Mouse (Mus musculus) neural tube, embryonic 11.5 days (tissue): ENCODE results near the gene Lhx9. TPM values are rescaled to one million over a fixed set of nuclear protein-coding genes. Genes with fewer than 3 reads are reported as not detected.

Source experiments
- ATAC-seq: fragments of 200-750 bp; cut with Nextera tagmentation; 2 replicates; pipeline ENCODE4 v1.8.0; 2017; ENCODE audit warnings: moderate number of reproducible peaks, mild to moderate bottlenecking, moderate TSS enrichment, moderate library complexity; ENCODE audit not compliant: insufficient read depth, low FRiP score, low TSS enrichment
- DNase-seq: peaks from one replicate; pipeline ENCODE4 v3.0.0-alpha.2; 2015; ENCODE audit warnings: low spot score
- H3K27ac ChIP-seq: fragments of 300-500 bp; sonication (generic); 2 replicates; pipeline ENCODE4 v1.5.1; 2014; ENCODE audit warnings: low read depth, mild to moderate bottlenecking, low read length
- H3K27me3 ChIP-seq: fragments of 300-500 bp; sonication (generic); 2 replicates; pipeline ENCODE4 v1.6.1; 2014; ENCODE audit warnings: mild to moderate bottlenecking, low read length, mixed read lengths; ENCODE audit not compliant: control insufficient read depth, insufficient read depth
- H3K36me3 ChIP-seq: fragments of 300-500 bp; sonication (generic); 2 replicates; pipeline ENCODE4 v1.6.1; 2014; ENCODE audit warnings: mild to moderate bottlenecking, low read length, moderate library complexity, mixed read lengths; ENCODE audit not compliant: control insufficient read depth, insufficient read depth
- H3K4me1 ChIP-seq: fragments of 300-500 bp; sonication (generic); 2 replicates; pipeline ENCODE4 v1.6.1; 2014; ENCODE audit warnings: low read length, mixed read lengths; ENCODE audit not compliant: control insufficient read depth, insufficient read depth
- H3K4me2 ChIP-seq: fragments of 300-500 bp; sonication (generic); 2 replicates; pipeline ENCODE4 v1.6.1; 2014; ENCODE audit warnings: low read depth, mild to moderate bottlenecking, moderate library complexity
- H3K4me3 ChIP-seq: fragments of 300-500 bp; sonication (generic); 2 replicates; pipeline ENCODE4 v1.5.1; 2014; ENCODE audit warnings: low read depth, low read length
- H3K9ac ChIP-seq: fragments of 300-500 bp; sonication (generic); 2 replicates; pipeline ENCODE4 v1.6.1; 2014; ENCODE audit warnings: mild to moderate bottlenecking, low read length
- H3K9me3 ChIP-seq: fragments of 300-500 bp; sonication (generic); 2 replicates; pipeline ENCODE4 v1.6.1; 2016; ENCODE audit warnings: low read length; ENCODE audit not compliant: control insufficient read depth
- WGBS: fragments of 180-500 bp; shearing (Covaris S2); extraction: QIAGEN DNeasy Blood & Tissue Kit; methylation state at CpG from one replicate; pipeline ENCODE4 v1.1.7; 2014; 5-methylcytosine and 5-hydroxymethylcytosine counted together
- polyA plus RNA-seq: library from polyadenylated mRNA; unstranded; fragments of >200 nt; fragmentation: Nextera tagmentation; extraction: Ambion mirVana; gene quantifications from 2 replicates; pipeline ENCODE4 v1.2.1, GENCODE M21; 2014

Lhx9 gene
- polyA plus RNA-seq, 1 experiment from 2014 or later: 11.4 TPM

GRCm38 (mm10) chr1:138841306-138842095 is 6.9 kb downstream of the Lhx9 start:
- no peak overlapping the region for H3K27ac ChIP-seq
- H3K36me3 ChIP-seq: no peaks in the 10 kb centered on the region
- peaks cover 16% of the 10 kb centered on the region for H3K4me1 ChIP-seq
- ATAC-seq: peak; percentile 56
- no peaks in the 10 kb centered on the region for H3K9me3 ChIP-seq
- WGBS: under 1% methylated on average over 54 of the region's 54 CpGs
- peak; percentile 84 for DNase-seq
- peak overlapping the region; percentile 50 for H3K9ac ChIP-seq
- H3K27me3 ChIP-seq: peaks cover 88% of the 10 kb centered on the region
- H3K4me3 ChIP-seq: peak overlapping the region; percentile 32
- H3K4me2 ChIP-seq: peak overlapping the region; percentile 53

GRCm38 (mm10) chr1:138840440-138841305 is 7.7 kb downstream of the Lhx9 start:
- H3K27me3 ChIP-seq: peaks cover 88% of the 10 kb centered on the region

DNA sequence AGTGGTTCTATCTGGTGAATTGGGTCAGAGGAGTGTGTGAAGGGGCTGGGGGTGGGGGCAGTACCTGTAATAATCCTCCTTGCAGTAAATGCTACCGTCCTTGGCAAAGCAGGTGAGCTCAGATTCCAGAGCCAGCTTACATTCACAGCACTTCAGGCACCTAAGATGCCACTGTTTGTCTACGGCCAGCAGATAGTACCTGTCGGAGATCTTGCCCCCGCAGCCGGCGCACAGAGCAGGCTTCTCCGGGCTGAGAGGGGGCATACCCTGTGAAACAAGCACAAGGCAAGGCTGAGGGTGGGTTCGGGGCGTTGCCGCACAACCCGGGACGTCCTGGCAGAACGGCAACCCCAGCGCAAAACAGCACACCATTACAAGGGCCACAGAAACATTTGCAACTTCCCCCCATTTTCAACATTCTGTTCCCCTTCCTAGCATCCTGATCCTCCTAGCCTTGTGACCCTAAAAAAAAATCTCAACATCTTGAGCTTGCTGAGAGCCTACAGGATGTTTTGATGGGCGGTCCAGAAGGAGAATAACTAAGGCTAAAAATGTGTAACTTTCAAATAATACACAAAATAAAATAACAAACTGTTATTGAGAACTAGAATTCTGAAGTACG is 8.5 kb downstream of the Lhx9 start:
- DNase-seq: no peak
- H3K9me3 ChIP-seq: no peaks in the 10 kb centered on the region
- peaks cover 83% of the 10 kb centered on the region for H3K27me3 ChIP-seq
- H3K4me2 ChIP-seq: no peak overlapping the region
- ATAC-seq: no peak
- no peaks in the 10 kb centered on the region for H3K36me3 ChIP-seq
- H3K4me3 ChIP-seq: peak overlapping the region; percentile 16
- H3K4me1 ChIP-seq: peaks cover 16% of the 10 kb centered on the region
- no peak overlapping the region for H3K9ac ChIP-seq
- no peak overlapping the region for H3K27ac ChIP-seq
- whole genome bisulfite sequencing: 5% methylated on average over 16 of the region's 16 CpGs

More at GRCm38 (mm10) chr1:138840440-138841305, 7.7 kb downstream of the Lhx9 start:
- Histone ChIP-seq H3K4me1 (peaks cover 16% of the 10 kb centered on the region), H3K27ac (no peak overlapping the region), H3K9me3 (no peaks in the 10 kb centered on the region), H3K9ac (peak overlapping the region; percentile 50), H3K36me3 (no peaks in the 10 kb centered on the region), H3K4me2 (peak overlapping the region; percentile 53), H3K4me3 (peak overlapping the region; percentile 32)
- ATAC-seq (no peak), DNase-seq (peak; percentile 41)
- WGBS: 5% methylated on average over 25 of the region's 25 CpGs

GRCm38 (mm10) chr1:138839291-138839690 is 9.1 kb downstream of the Lhx9 start:
- Histone ChIP-seq H3K4me3 (no peak overlapping the region), H3K27ac (no peak overlapping the region), H3K36me3 (no peaks in the 10 kb centered on the region), H3K27me3 (peaks cover 76% of the 10 kb centered on the region), H3K4me2 (no peak overlapping the region), H3K9me3 (no peaks in the 10 kb centered on the region), H3K9ac (no peak overlapping the region), H3K4me1 (peaks cover 16% of the 10 kb centered on the region)
- no peak for ATAC-seq
- 19% methylated on average over 2 of the region's 2 CpGs for WGBS
- DNase-seq: no peak

- Histone ChIP-seq H3K4me1 (peaks cover 14% of the 10 kb centered on the region), H3K36me3 (no peaks in the 10 kb centered on the region), H3K27me3 (peaks cover 66% of the 10 kb centered on the region), H3K4me3 (no peak overlapping the region), H3K9ac (no peak overlapping the region), H3K27ac (no peak overlapping the region), H3K4me2 (peak overlapping the region; percentile 28), H3K9me3 (no peaks in the 10 kb centered on the region)
- DNase-seq (peak; percentile 51), ATAC-seq (no peak)
- WGBS: 5% methylated on average over 27 of the region's 27 CpGs
Measured at GRCm38 (mm10) chr1:138837786-138838743, 10.3 kb downstream of the Lhx9 start.

DNA sequence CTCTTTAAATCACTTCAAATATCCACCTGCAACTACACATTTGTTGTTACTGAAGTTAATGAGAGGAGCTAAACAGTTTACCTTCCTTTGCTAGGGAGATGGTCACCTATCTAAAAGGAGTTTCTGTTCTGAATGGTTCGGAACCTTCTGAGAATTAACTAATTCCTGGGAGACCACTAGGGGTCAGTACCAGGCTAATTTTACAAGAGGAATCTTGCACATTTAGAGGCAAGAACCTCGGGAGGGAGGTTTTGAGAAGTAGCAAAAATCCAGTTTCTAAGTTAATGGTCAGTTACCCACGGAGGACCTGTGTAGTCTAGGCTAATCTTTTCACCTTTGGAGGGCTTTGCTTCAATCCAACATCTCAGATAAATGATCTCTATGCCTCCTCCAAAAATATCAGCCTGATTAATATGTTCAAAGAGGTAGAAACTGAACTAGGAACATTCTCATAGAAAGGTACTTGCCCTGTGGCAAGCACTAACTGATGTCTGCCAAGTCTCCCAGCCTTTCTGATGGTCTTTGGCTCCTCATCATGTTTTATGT is 12.9 kb downstream of the Lhx9 start:
- Histone ChIP-seq H3K27me3 (peaks cover 61% of the 10 kb centered on the region), H3K36me3 (no peaks in the 10 kb centered on the region), H3K9ac (no peak overlapping the region), H3K4me2 (no peak overlapping the region), H3K4me3 (no peak overlapping the region), H3K9me3 (no peaks in the 10 kb centered on the region), H3K27ac (no peak overlapping the region), H3K4me1 (no peaks in the 10 kb centered on the region)
- no peak for ATAC-seq
- no peak for DNase-seq
- 4% methylated on average over 3 of the region's 3 CpGs for WGBS

- Histone ChIP-seq H3K4me2 (peak overlapping the region; percentile 41), H3K36me3 (no peaks in the 10 kb centered on the region), H3K4me1 (no peaks in the 10 kb centered on the region), H3K27me3 (peaks cover 22% of the 10 kb centered on the region), H3K27ac (no peak overlapping the region), H3K9me3 (no peaks in the 10 kb centered on the region), H3K9ac (no peak overlapping the region), H3K4me3 (peak overlapping the region; percentile 16; the same call in 1 of the 2 replicates)
- under 1% methylated on average over 16 of the region's 16 CpGs for WGBS
- DNase-seq (peak; percentile 67), ATAC-seq (peak; percentile 77)
Measured at GRCm38 (mm10) chr1:138831309-138831708, 17.1 kb downstream of the Lhx9 start.
